Mouse (Mus musculus) olfactory bulb, adult 2 months (tissue): ENCODE results near the gene Gm11563.

Source experiments
- CTCF ChIP-seq: fragments of 200-500 bp; IDR thresholded peaks from 2 replicates; pipeline ENCODE4 v1.5.1; 2012; ENCODE audit warnings: low read depth, mild to moderate bottlenecking, low read length, moderate library complexity; ENCODE audit not compliant: insufficient read depth
- POLR2A ChIP-seq: fragments of 200-500 bp; IDR thresholded peaks from 2 replicates; pipeline ENCODE4 v1.6.1; 2012; ENCODE audit warnings: mild to moderate bottlenecking, low read depth, low read length, moderate library complexity; ENCODE audit not compliant: insufficient read depth

GRCm38 (mm10) chr11:99690463-99690862 is 31.7 kb upstream of the Gm11563 start, which contains the start of gene Gm14190:
- TF ChIP-seq CTCF (no peak), POLR2A (no peak)
